Mouse (Mus musculus) CH12.LX (cell line): ENCODE measurements at regions not wholly inside any gene's neighbourhood (a gene's known extent, or its start where the extent isn't known, plus 50 kb on each side); places are given as distances from the start of the nearest gene placed in this dataset.

Experiments
- DNase-seq: peaks from one replicate; pipeline ENCODE4 v3.0.0-alpha.2; 2013; ENCODE audit errors: extremely low read depth
- H3K27ac ChIP-seq: 2 replicates; pipeline ENCODE4 v1.5.1; 2012; ENCODE audit warnings: low read depth, mild to moderate bottlenecking, control low read depth, moderate library complexity; ENCODE audit not compliant: insufficient read depth
- H3K27me3 ChIP-seq: replicated peaks from 2 replicates; pipeline ENCODE3; 2012; ENCODE audit warnings: inconsistent platforms
- H3K36me3 ChIP-seq, 2 experiments: replicated peaks in 1 of 2; 2 replicates each; pipeline versions ENCODE3 to v1.6.1; 2012; ENCODE audit warnings: inconsistent platforms in 1 of 2, low read length in 1 of 2, mild to moderate bottlenecking in 1 of 2, mixed read lengths in 1 of 2, moderate library complexity in 1 of 2; ENCODE audit not compliant: control insufficient read depth in 1 of 2, insufficient read depth in 1 of 2
- H3K4me1 ChIP-seq, 2 experiments: 2 replicates each; pipeline ENCODE4 v1.6.1; 2012; ENCODE audit warnings: inconsistent platforms in 1 of 2, moderate library complexity in 1 of 2; ENCODE audit not compliant: insufficient read depth in 2 of 2, control insufficient read depth in 1 of 2
- H3K4me2 ChIP-seq: 2 replicates; pipeline ENCODE4 v1.6.1; 2012; ENCODE audit warnings: low read depth, mild to moderate bottlenecking, control low read depth; ENCODE audit not compliant: poor library complexity, insufficient read depth, severe bottlenecking
- H3K4me3 ChIP-seq, 3 experiments: fragments of 150-350 bp in 1 of 3; sonication (generic) in 1 of 3; replicated peaks in 1 of 3; 2 replicates each; pipeline versions ENCODE3 to v1.5.1; 2011 to 2012; ENCODE audit warnings: low read depth in 2 of 3, low read length in 2 of 3, mild to moderate bottlenecking in 2 of 3, moderate library complexity in 2 of 3, control low read depth in 1 of 3, improper control_type of control experiment in 1 of 3, inconsistent platforms in 1 of 3, mixed read lengths in 1 of 3; ENCODE audit not compliant: poor library complexity in 1 of 3
- H3K79me2 ChIP-seq: replicated peaks from 2 replicates; pipeline ENCODE4 v1.6.1; 2012; ENCODE audit warnings: mild to moderate bottlenecking, moderate library complexity; ENCODE audit not compliant: control insufficient read depth, poor library complexity, insufficient read depth, severe bottlenecking; ENCODE audit errors: extremely low read depth
- H3K9ac ChIP-seq: 2 replicates; pipeline ENCODE4 v1.6.1; 2012; ENCODE audit warnings: low read depth, mild to moderate bottlenecking, control low read depth, moderate library complexity; ENCODE audit not compliant: insufficient read depth
- H3K9me3 ChIP-seq: replicated peaks from 2 replicates; pipeline ENCODE3; 2012; ENCODE audit warnings: low read length, inconsistent platforms, mixed read lengths
- BHLHE40 ChIP-seq: IDR thresholded peaks from 2 replicates; pipeline ENCODE4 v1.6.1; 2011; ENCODE audit warnings: mild to moderate bottlenecking, low read depth, low read length, improper control_type of control experiment
- CHD1 ChIP-seq: IDR thresholded peaks from 2 replicates; pipeline ENCODE4 v1.6.1; 2012; ENCODE audit warnings: low read depth, low read length, improper control_type of control experiment, inconsistent platforms
- CHD2 ChIP-seq: IDR thresholded peaks from 2 replicates; pipeline ENCODE4 v1.6.1; 2011; ENCODE audit warnings: low read length, improper control_type of control experiment
- CTCF ChIP-seq, 2 experiments: IDR thresholded peaks in 1 of 2; conservative IDR thresholded peaks in 1 of 2; 2 replicates each; pipeline ENCODE4 v1.5.1; 2011 to 2012; ENCODE audit warnings: low read depth in 2 of 2, low read length in 2 of 2, improper control_type of control experiment in 1 of 2, inconsistent platforms in 1 of 2, mild to moderate bottlenecking in 1 of 2, moderate library complexity in 1 of 2
- ELF1 ChIP-seq: IDR thresholded peaks from 2 replicates; pipeline ENCODE4 v1.6.1; 2014; ENCODE audit warnings: low read depth, mild to moderate bottlenecking, inconsistent platforms, low read length, improper control_type of control experiment
- ETS1 ChIP-seq: conservative IDR thresholded peaks from 2 replicates; pipeline ENCODE4 v1.6.1; 2012; ENCODE audit warnings: low read depth, mild to moderate bottlenecking, inconsistent platforms, low read length, improper control_type of control experiment, moderate library complexity
- GABPA ChIP-seq: IDR thresholded peaks from 2 replicates; pipeline ENCODE4 v1.6.1; 2012; ENCODE audit warnings: low read depth, low read length, improper control_type of control experiment, inconsistent platforms; ENCODE audit not compliant: insufficient replicate concordance
- HCFC1 ChIP-seq: IDR thresholded peaks from 2 replicates; pipeline ENCODE4 v1.6.1; 2012; ENCODE audit warnings: low read depth, mild to moderate bottlenecking, inconsistent platforms, low read length, improper control_type of control experiment
- IRF4 ChIP-seq: IDR thresholded peaks from 2 replicates; pipeline ENCODE4 v1.6.1; 2014; ENCODE audit warnings: low read depth, mild to moderate bottlenecking, inconsistent platforms, low read length, improper control_type of control experiment
- JUN ChIP-seq: IDR thresholded peaks from 2 replicates; pipeline ENCODE4 v1.6.1; 2011; ENCODE audit warnings: low read depth, mild to moderate bottlenecking, low read length, improper control_type of control experiment, moderate library complexity; ENCODE audit not compliant: insufficient read depth
- JUND ChIP-seq: conservative IDR thresholded peaks from 2 replicates; pipeline ENCODE4 v1.6.1; 2011; ENCODE audit warnings: low read depth, low read length, improper control_type of control experiment
- MAFK ChIP-seq: IDR thresholded peaks from 2 replicates; pipeline ENCODE4 v1.6.1; 2011; ENCODE audit warnings: low read length, improper control_type of control experiment; ENCODE audit not compliant: insufficient replicate concordance
- MAZ ChIP-seq: IDR thresholded peaks from 2 replicates; pipeline ENCODE4 v1.6.1; 2012; ENCODE audit warnings: low read depth, mild to moderate bottlenecking, inconsistent platforms, low read length, improper control_type of control experiment, moderate library complexity
- MEF2A ChIP-seq: IDR thresholded peaks from 2 replicates; pipeline ENCODE4 v1.6.1; 2014; ENCODE audit warnings: low read depth, mild to moderate bottlenecking, inconsistent platforms, low read length, improper control_type of control experiment, borderline replicate concordance
- RAD21 ChIP-seq: IDR thresholded peaks from 2 replicates; pipeline ENCODE4 v1.6.1; 2011; ENCODE audit warnings: low read depth, mild to moderate bottlenecking, low read length, improper control_type of control experiment, moderate library complexity
- USF1 ChIP-seq: IDR thresholded peaks from 2 replicates; pipeline ENCODE4 v1.6.1; 2014; ENCODE audit warnings: low read depth, mild to moderate bottlenecking, inconsistent platforms, low read length, improper control_type of control experiment
- USF2 ChIP-seq: conservative IDR thresholded peaks from 2 replicates; pipeline ENCODE4 v1.6.1; 2011; ENCODE audit warnings: low read depth, low read length, improper control_type of control experiment
- ZC3H11A ChIP-seq: IDR thresholded peaks from 2 replicates; pipeline ENCODE4 v1.6.1; 2012; ENCODE audit warnings: low read depth, mild to moderate bottlenecking, inconsistent platforms, low read length, improper control_type of control experiment
- ZKSCAN1 ChIP-seq: IDR thresholded peaks from 2 replicates; pipeline ENCODE4 v1.6.1; 2012; ENCODE audit warnings: low read depth, inconsistent platforms, low read length, improper control_type of control experiment, borderline replicate concordance
- dilution Hi-C: fragments of 300-500 bp; cut with MboI; formaldehyde crosslinking; loops from 2 replicates; pipeline ENCODE4 v1.14.3; 2020; ENCODE audit warnings: low sequenced_read_pairs; ENCODE audit not compliant: extremely low pct_unique_long_range_greater_than_20kb, extremely low pct_ligation_motif_present
- in situ Hi-C: fragments of 300-500 bp; cut with MboI; formaldehyde crosslinking; loops from 3 replicates; pipeline ENCODE4 v1.14.3; 2019; ENCODE audit warnings: low sequenced_read_pairs, low pct_ligation_motif_present, low pct_unique_long_range_greater_than_20kb, mixed read lengths

DNA sequence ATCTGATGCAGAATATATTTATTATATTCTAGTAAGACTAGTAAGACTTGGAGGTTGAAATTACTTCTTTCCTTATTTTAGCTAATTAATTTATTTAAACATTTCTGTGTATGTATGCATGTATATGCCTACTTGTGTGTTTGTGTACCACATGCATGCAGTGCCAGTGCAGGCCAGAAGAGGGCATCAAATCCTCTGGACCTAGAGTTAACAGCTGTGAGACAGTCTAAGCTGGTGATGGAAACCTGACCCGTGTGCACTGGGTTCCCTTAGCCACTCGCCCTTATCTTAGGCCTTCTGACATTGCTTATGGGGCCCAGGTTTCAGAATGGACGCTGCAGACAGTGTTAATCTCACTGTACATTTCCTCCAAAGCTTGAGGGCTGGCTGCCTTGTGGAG is 302.2 kb downstream of the Lyplal1 start:
- dilution Hi-C loops, result no loop called here
- H3K4me2 ChIP-seq, result no peak overlapping the region
- in situ Hi-C loops, result no loop called here
- H3K27ac ChIP-seq, result no peak overlapping the region
- no peak overlapping the region for H3K4me3 ChIP-seq
- no peaks in the 10 kb centered on the region for H3K79me2 ChIP-seq
- TF ChIP-seq CTCF (conservative IDR thresholded peaks at IDR 0.05 in 1 of 2, IDR thresholded peaks at IDR 0.05 in 1 of 2; ENCODE audit: low read depth in 2 of 2, low read length in 2 of 2) (0 out of 4 replicates have a peak, but pooled peaks of 1 of the 2 experiments have one; percentile 8), RAD21 (no peak)
- peaks cover 30% of the 10 kb centered on the region for H3K9me3 ChIP-seq
- no peak overlapping the region for H3K9ac ChIP-seq
- no peaks in the 10 kb centered on the region for H3K4me1 ChIP-seq
- H3K36me3 ChIP-seq, result no peaks in the 10 kb centered on the region
- no peaks in the 10 kb centered on the region for H3K27me3 ChIP-seq
- DNase-seq, result no peak

DNA sequence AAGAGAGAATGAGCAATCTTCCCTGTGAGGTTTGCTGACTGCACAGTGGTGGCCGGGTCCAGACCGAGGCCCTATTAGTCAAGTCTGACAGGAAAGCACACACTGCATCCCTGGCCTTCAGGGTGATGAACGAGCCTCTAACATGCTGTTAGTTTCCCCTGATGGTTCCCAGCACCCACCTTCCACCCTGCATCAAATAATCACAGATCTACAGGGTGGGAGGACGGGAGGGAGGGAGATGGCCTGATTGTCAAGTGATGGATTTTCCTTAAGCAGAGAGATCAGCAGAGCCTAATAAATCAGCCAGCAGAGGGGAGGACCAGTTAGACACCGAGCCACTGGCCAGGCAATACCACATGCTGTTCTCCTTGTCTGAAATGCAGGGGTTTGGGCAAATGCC is 298.1 kb downstream of the Lyplal1 start:
- Histone ChIP-seq H3K4me2 (no peak overlapping the region), H3K27me3 (no peaks in the 10 kb centered on the region), H3K9me3 (peaks cover 41% of the 10 kb centered on the region), H3K79me2 (no peaks in the 10 kb centered on the region), H3K27ac (no peak overlapping the region), H3K4me3 (no peak overlapping the region), H3K9ac (no peak overlapping the region), H3K36me3 (no peaks in the 10 kb centered on the region), H3K4me1 (no peaks in the 10 kb centered on the region)
- TF ChIP-seq ELF1, result no peak
- TF ChIP-seq HCFC1, result no peak
- no peak for TF ChIP-seq ZKSCAN1
- no peak for TF ChIP-seq USF1
- no peak for TF ChIP-seq JUND
- no peak for TF ChIP-seq CHD2
- no peak for TF ChIP-seq MAFK
- TF ChIP-seq USF2, result no peak
- TF ChIP-seq MEF2A, result no peak
- no peak for TF ChIP-seq JUN
- no peak for TF ChIP-seq BHLHE40
- TF ChIP-seq GABPA, result no peak
- no peak for TF ChIP-seq IRF4
- TF ChIP-seq ZC3H11A, result no peak
- TF ChIP-seq MAZ, result no peak
- no peak for TF ChIP-seq ETS1
- no peak for TF ChIP-seq CHD1
- in situ Hi-C loops (no loop called here), dilution Hi-C loops (no loop called here)
- no peak for DNase-seq
